Mouse (Mus musculus): ENCODE results near the gene Kansl3. TPM values are rescaled to one million over a fixed set of nuclear protein-coding genes. Genes with fewer than 3 reads are reported as not detected.

The Kansl3 gene
- polyA plus RNA-seq, 1 experiment from 2014 or later: 39.7 TPM

DNA sequence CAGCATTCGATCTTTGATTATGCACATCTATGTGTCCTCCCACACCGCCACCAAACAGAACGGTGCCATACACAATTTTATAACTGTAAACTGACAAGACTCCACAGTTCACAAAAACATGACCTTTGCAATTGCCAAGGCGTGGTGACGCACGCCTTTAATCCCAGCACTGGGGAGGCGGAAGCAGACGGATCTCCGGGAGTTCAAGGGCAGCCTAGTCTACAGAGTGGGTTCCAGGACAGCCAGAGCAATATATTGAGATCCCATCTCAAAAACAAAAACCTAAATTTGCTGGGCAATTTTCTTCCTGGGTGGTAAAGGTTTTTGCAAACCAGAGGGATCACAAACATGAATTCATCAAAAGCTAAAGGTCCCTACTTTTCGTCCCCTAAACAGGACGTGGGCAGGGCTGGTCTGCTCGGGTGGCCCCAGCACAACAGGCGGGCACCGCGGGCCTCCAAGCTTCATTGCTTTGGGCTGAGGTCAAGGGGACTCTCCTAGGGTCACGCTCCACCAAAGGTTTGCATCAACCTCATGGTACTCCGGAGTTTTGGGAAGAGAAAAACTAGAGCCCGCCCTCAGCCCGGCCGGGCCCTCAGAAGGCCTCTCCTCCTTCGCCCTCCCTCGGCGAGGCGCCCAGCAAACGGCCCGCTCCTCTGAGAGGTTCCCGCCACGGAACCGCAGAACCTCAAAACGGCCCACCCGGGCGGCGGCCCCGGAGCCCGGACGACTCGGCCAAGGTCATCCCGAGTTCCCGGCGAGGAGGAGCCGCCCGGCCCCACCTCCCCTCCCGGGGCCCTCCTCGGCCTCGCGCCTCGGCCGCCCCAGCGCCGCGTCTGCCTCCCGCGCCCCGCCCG is 641 bp downstream of the Kansl3 start:
- ATAC-seq (ENCODE audit: low FRiP score, low TSS enrichment): peak; percentile 78
- Histone ChIP-seq H3K4me2 (ENCODE audit: low read length) (peak overlapping the region; percentile 78), H3K9ac (replicated peaks; ENCODE audit: low read length) (peak overlapping the region; percentile 86), H3K4me1 (ENCODE audit: control insufficient read depth, insufficient read depth, low read length) (peaks cover 11% of the 10 kb centered on the region), H3K27ac (replicated peaks; ENCODE audit: low read depth, low read length) (peak overlapping the region; percentile 70; the same call in 1 of the 2 replicates), H3K9me3 (ENCODE audit: control insufficient read depth, low read length) (no peaks in the 10 kb centered on the region), H3K27me3 (ENCODE audit: control insufficient read depth, insufficient read depth, low read length) (no peaks in the 10 kb centered on the region), H3K36me3 (ENCODE audit: control insufficient read depth, insufficient read depth, low read length) (peaks cover 25% of the 10 kb centered on the region), H3K4me3 (replicated peaks; ENCODE audit: low read depth, low read length) (peak overlapping the region; percentile 77)
- 5% methylated on average over 54 of the region's 55 CpGs for WGBS
- DNase-seq: peak; percentile 9

DNA sequence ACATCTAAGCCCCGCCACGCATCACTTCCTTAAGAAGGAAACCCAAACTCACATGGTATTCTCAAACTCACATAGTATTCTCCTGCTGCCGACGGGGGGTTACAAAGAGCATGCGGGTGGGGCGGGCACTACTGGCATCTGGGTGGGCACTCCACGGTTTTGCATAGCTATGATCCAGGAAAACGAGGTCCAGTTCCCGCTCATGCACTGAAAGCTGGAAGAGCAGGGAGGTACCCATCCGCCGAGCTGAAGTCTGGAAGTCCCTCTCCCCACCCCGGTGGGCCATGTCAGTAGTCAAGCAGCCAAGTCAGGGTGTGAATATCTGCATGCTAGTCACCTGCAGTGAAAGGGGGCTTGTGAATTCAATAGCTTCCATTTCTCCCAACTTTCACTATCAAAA is 1.3 kb downstream of the Kansl3 start:
- H3K9ac ChIP-seq (replicated peaks; ENCODE audit: low read length): peak overlapping the region; percentile 86; the same call in 1 of the 2 replicates
- H3K36me3 ChIP-seq (ENCODE audit: control insufficient read depth, insufficient read depth, low read length): peaks cover 25% of the 10 kb centered on the region
- peaks cover 11% of the 10 kb centered on the region for H3K4me1 ChIP-seq (ENCODE audit: control insufficient read depth, insufficient read depth, low read length)
- H3K27ac ChIP-seq (replicated peaks; ENCODE audit: low read depth, low read length): no peak overlapping the region
- peak overlapping the region; percentile 77 for H3K4me3 ChIP-seq (replicated peaks; ENCODE audit: low read depth, low read length)
- no peaks in the 10 kb centered on the region for H3K9me3 ChIP-seq (ENCODE audit: control insufficient read depth, low read length)
- whole genome bisulfite sequencing: 54% methylated on average over 12 of the region's 12 CpGs
- no peak for ATAC-seq (ENCODE audit: low FRiP score, low TSS enrichment)
- DNase-seq: no peak
- no peaks in the 10 kb centered on the region for H3K27me3 ChIP-seq (ENCODE audit: control insufficient read depth, insufficient read depth, low read length)
- H3K4me2 ChIP-seq (ENCODE audit: low read length): peak overlapping the region; percentile 78

- no peaks in the 10 kb centered on the region for H3K4me1 ChIP-seq (ENCODE audit: control insufficient read depth, insufficient read depth, low read length)
- H3K9me3 ChIP-seq (ENCODE audit: control insufficient read depth, low read length): no peaks in the 10 kb centered on the region
- H3K4me2 ChIP-seq (ENCODE audit: low read length): no peak overlapping the region
- WGBS: 96% methylated on average over 5 of the region's 5 CpGs
- DNase-seq: no peak
- peaks cover 76% of the 10 kb centered on the region for H3K36me3 ChIP-seq (ENCODE audit: control insufficient read depth, insufficient read depth, low read length)
- ATAC-seq (ENCODE audit: low FRiP score, low TSS enrichment): no peak
- H3K27ac ChIP-seq (replicated peaks; ENCODE audit: low read depth, low read length): no peak overlapping the region
- H3K4me3 ChIP-seq (replicated peaks; ENCODE audit: low read depth, low read length): no peak overlapping the region
- no peak overlapping the region for H3K9ac ChIP-seq (replicated peaks; ENCODE audit: low read length)
- H3K27me3 ChIP-seq (ENCODE audit: control insufficient read depth, insufficient read depth, low read length): no peaks in the 10 kb centered on the region
These were observed 11.9 kb downstream of the Kansl3 start for GRCm38 (mm10) chr1:36356955-36357695.

DNA sequence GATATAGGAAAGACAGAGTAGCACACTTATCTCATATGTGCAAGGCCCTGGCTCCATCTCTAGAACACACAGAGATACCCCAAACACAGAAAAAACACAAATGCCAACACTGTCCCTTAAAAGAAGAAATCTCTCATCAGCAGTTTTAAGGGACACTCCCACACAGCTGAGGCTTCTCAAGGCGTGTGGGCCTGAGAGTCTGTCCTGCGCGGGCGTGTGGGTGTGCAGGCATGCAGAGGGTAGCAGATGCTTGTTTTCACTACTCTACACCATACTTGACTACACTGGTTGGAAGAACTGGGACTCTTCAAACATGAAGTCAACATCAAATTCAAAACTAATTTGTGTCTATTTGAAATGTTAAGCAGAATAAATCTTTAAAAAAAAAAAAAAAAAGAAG is 16.6 kb downstream of the Kansl3 start:
- Histone ChIP-seq H3K9me3 (ENCODE audit: control insufficient read depth, low read length) (no peaks in the 10 kb centered on the region), H3K9ac (replicated peaks; ENCODE audit: low read length) (no peak overlapping the region), H3K36me3 (ENCODE audit: control insufficient read depth, insufficient read depth, low read length) (peaks cover 94% of the 10 kb centered on the region), H3K27ac (replicated peaks; ENCODE audit: low read depth, low read length) (no peak overlapping the region), H3K4me2 (ENCODE audit: low read length) (no peak overlapping the region), H3K4me1 (ENCODE audit: control insufficient read depth, insufficient read depth, low read length) (no peaks in the 10 kb centered on the region), H3K27me3 (ENCODE audit: control insufficient read depth, insufficient read depth, low read length) (no peaks in the 10 kb centered on the region), H3K4me3 (replicated peaks; ENCODE audit: low read depth, low read length) (no peak overlapping the region)
- DNase-seq (no peak), ATAC-seq (ENCODE audit: low FRiP score, low TSS enrichment) (no peak)
- WGBS: 92% methylated on average over 4 of the region's 4 CpGs

- no peaks in the 10 kb centered on the region for H3K27me3 ChIP-seq (ENCODE audit: control insufficient read depth, insufficient read depth, low read length)
- peaks cover 100% of the 10 kb centered on the region for H3K36me3 ChIP-seq (ENCODE audit: control insufficient read depth, insufficient read depth, low read length)
- no peak overlapping the region for H3K4me2 ChIP-seq (ENCODE audit: low read length)
- DNase-seq (no peak), ATAC-seq (ENCODE audit: low FRiP score, low TSS enrichment) (no peak)
- H3K27ac ChIP-seq (replicated peaks; ENCODE audit: low read depth, low read length): no peak overlapping the region
- H3K4me3 ChIP-seq (replicated peaks; ENCODE audit: low read depth, low read length): no peak overlapping the region
- H3K9me3 ChIP-seq (ENCODE audit: control insufficient read depth, low read length): no peaks in the 10 kb centered on the region
- no peak overlapping the region for H3K9ac ChIP-seq (replicated peaks; ENCODE audit: low read length)
- H3K4me1 ChIP-seq (ENCODE audit: control insufficient read depth, insufficient read depth, low read length): no peaks in the 10 kb centered on the region
- 94% methylated on average over 6 of the region's 6 CpGs for WGBS
These were observed 26.4 kb downstream of the Kansl3 start for GRCm38 (mm10) chr1:36342547-36342946.

DNA sequence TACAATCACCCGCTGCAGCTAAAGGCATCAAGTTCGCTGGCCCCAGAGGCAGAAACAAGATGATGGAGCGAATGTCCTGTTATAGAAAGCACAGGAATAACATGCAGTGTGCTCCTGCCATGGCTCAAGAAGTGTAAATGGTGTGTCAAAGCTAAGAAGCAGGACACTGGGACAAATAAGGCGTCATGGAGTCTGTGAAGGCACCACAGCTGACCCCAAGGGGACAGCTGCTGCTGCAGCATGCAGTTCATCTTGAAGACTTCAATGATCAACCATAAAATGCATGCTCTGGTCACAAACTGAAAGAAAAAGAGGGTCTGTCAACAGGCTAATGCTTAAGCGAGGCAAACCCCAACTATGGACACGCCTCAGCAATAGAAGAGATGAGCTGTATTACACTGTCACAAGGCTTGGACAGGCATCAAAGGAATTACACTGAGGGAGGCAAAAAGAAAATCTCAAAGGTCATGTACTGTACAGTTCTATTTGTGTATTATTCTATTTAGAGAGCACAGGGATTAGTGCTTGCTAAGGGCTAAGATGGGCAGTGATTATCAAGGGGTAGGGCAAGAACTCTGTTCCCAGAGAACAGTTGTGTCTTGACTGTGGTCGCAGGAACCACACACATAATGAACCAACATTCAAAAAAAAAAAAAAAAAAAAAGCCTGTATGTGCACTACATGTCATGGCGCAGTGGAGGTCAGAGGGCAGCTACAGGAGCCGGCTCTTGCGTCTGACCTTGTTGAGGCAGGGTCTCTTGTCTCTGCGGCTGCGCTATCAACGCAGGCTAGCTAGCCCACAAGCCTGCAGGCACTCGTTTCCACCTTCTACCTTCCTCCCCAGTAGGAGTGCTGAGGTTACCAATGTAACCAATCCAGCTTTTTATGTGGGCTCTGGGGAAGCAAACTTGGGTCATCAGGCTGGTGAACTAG is 35.8 kb downstream of the Kansl3 start:
- H3K4me3 ChIP-seq (replicated peaks; ENCODE audit: low read depth, low read length): no peak overlapping the region
- no peaks in the 10 kb centered on the region for H3K9me3 ChIP-seq (ENCODE audit: control insufficient read depth, low read length)
- no peaks in the 10 kb centered on the region for H3K4me1 ChIP-seq (ENCODE audit: control insufficient read depth, insufficient read depth, low read length)
- no peaks in the 10 kb centered on the region for H3K27me3 ChIP-seq (ENCODE audit: control insufficient read depth, insufficient read depth, low read length)
- no peak overlapping the region for H3K9ac ChIP-seq (replicated peaks; ENCODE audit: low read length)
- no peak overlapping the region for H3K4me2 ChIP-seq (ENCODE audit: low read length)
- WGBS: 88% methylated on average over 14 of the region's 14 CpGs
- no peak overlapping the region for H3K27ac ChIP-seq (replicated peaks; ENCODE audit: low read depth, low read length)
- ATAC-seq (ENCODE audit: low FRiP score, low TSS enrichment): no peak
- no peak for DNase-seq
- H3K36me3 ChIP-seq (ENCODE audit: control insufficient read depth, insufficient read depth, low read length): peaks cover 51% of the 10 kb centered on the region

DNA sequence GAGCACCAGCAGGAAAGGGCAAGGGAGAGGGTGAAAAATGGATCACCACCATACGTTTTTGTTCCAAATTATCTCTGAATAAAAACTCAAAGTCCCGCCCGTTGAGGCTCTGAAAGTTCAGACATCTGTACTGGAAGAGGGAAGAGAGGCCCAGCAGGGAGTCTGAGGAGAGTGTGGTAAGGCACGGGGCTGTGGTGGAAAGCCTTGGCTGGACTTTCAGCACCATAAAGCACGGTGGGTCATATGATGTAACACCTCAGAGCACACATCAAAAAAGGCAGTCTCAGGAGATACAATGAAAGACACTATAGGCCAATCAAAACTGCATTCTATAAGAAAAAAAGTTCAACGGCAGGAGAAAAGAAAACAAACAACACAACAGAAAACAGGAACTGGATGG is 37.2 kb downstream of the Kansl3 start:
- Histone ChIP-seq H3K27me3 (ENCODE audit: control insufficient read depth, insufficient read depth, low read length) (no peaks in the 10 kb centered on the region), H3K4me2 (ENCODE audit: low read length) (no peak overlapping the region), H3K9ac (replicated peaks; ENCODE audit: low read length) (no peak overlapping the region), H3K36me3 (ENCODE audit: control insufficient read depth, insufficient read depth, low read length) (peaks cover 41% of the 10 kb centered on the region), H3K9me3 (ENCODE audit: control insufficient read depth, low read length) (no peaks in the 10 kb centered on the region), H3K4me1 (ENCODE audit: control insufficient read depth, insufficient read depth, low read length) (no peaks in the 10 kb centered on the region), H3K27ac (replicated peaks; ENCODE audit: low read depth, low read length) (no peak overlapping the region), H3K4me3 (replicated peaks; ENCODE audit: low read depth, low read length) (no peak overlapping the region)
- 84% methylated on average over 6 of the region's 6 CpGs for WGBS
- DNase-seq (no peak), ATAC-seq (ENCODE audit: low FRiP score, low TSS enrichment) (no peak)

DNA sequence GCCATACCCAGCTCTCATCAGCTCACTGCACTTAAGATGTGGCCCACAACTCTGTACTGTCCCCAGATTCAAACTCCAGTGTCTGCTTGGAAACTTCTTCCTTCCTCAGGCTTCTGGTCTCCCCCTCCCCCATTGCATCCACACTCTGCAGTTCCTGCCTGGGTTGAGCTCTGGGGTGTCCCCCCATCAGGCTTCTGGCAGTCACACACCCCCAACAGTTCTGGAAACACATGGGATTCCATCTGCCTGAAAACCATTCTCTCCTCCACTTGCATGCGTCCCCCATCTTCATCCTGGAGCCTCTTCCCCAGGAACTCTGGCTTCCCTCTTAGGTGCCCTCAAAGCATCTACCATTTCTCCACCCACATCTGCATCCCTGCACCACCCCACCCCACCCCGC is 42.2 kb downstream of the Kansl3 start:
- DNase-seq (no peak), ATAC-seq (ENCODE audit: low FRiP score, low TSS enrichment) (no peak)
- Histone ChIP-seq H3K27me3 (ENCODE audit: control insufficient read depth, insufficient read depth, low read length) (no peaks in the 10 kb centered on the region), H3K9ac (replicated peaks; ENCODE audit: low read length) (no peak overlapping the region), H3K9me3 (ENCODE audit: control insufficient read depth, low read length) (no peaks in the 10 kb centered on the region), H3K36me3 (ENCODE audit: control insufficient read depth, insufficient read depth, low read length) (peaks cover 18% of the 10 kb centered on the region; the same call in 1 of the 2 replicates), H3K27ac (replicated peaks; ENCODE audit: low read depth, low read length) (no peak overlapping the region), H3K4me1 (ENCODE audit: control insufficient read depth, insufficient read depth, low read length) (no peaks in the 10 kb centered on the region), H3K4me2 (ENCODE audit: low read length) (no peak overlapping the region), H3K4me3 (replicated peaks; ENCODE audit: low read depth, low read length) (no peak overlapping the region)
- 88% methylated on average over 2 of the region's 2 CpGs for WGBS
